Mouse (Mus musculus) hindbrain, embryonic 16.5 days (tissue): Measurements from ENCODE around the gene Asrgl1. TPM values are rescaled to one million over a fixed set of nuclear protein-coding genes. Genes with fewer than 3 reads are reported as not detected.
"Not testable (repeated sequence)": the region's sequence is repeated elsewhere in the genome, so short reads cannot be mapped to it uniquely, and the experiment has no call there.

Experiments used
- ATAC-seq: fragments of 200-750 bp; cut with Nextera tagmentation; 2 replicates; pipeline ENCODE4 v1.8.0; 2017; ENCODE audit warnings: moderate TSS enrichment, moderate library complexity
- H3K27ac ChIP-seq: fragments of 300-500 bp; sonication (generic); 2 replicates; pipeline ENCODE4 v1.5.1; 2014; ENCODE audit warnings: low read depth, mild to moderate bottlenecking, control low read depth, low read length, moderate library complexity
- H3K27me3 ChIP-seq: fragments of 300-500 bp; sonication (generic); replicated peaks from 2 replicates; pipeline ENCODE4 v1.6.1; 2014; ENCODE audit warnings: low read length; ENCODE audit not compliant: control insufficient read depth, insufficient read depth
- H3K36me3 ChIP-seq: fragments of 300-500 bp; sonication (generic); 2 replicates; pipeline ENCODE4 v1.6.1; 2014; ENCODE audit warnings: mild to moderate bottlenecking, low read length, moderate library complexity, mixed read lengths; ENCODE audit not compliant: control insufficient read depth, insufficient read depth
- H3K4me1 ChIP-seq: fragments of 300-500 bp; sonication (generic); 2 replicates; pipeline ENCODE4 v1.6.1; 2014; ENCODE audit warnings: low read depth, low read length; ENCODE audit not compliant: control insufficient read depth, insufficient read depth
- H3K4me2 ChIP-seq: fragments of 300-500 bp; sonication (generic); 2 replicates; pipeline ENCODE4 v1.6.1; 2014; ENCODE audit warnings: mild to moderate bottlenecking, low read length, control low read depth, moderate library complexity
- H3K4me3 ChIP-seq: fragments of 300-500 bp; sonication (generic); 2 replicates; pipeline ENCODE4 v1.5.1; 2014; ENCODE audit warnings: mild to moderate bottlenecking, low read length, control low read depth, moderate library complexity
- H3K9ac ChIP-seq: fragments of 300-500 bp; sonication (generic); 2 replicates; pipeline ENCODE4 v1.6.1; 2014; ENCODE audit warnings: low read depth, mild to moderate bottlenecking, control low read depth, low read length, moderate library complexity
- H3K9me3 ChIP-seq: fragments of 300-500 bp; sonication (generic); 2 replicates; pipeline ENCODE4 v1.6.1; 2014; ENCODE audit warnings: mild to moderate bottlenecking, low read length, moderate library complexity; ENCODE audit not compliant: control insufficient read depth
- WGBS: fragments of 180-500 bp; shearing (Covaris S2); extraction: QIAGEN DNeasy Blood & Tissue Kit; methylation state at CpG from one replicate; pipeline ENCODE4 v1.1.7; 2014; 5-methylcytosine and 5-hydroxymethylcytosine counted together
- polyA plus RNA-seq: library from polyadenylated mRNA; unstranded; fragments of >200 nt; fragmentation: Nextera tagmentation; extraction: Ambion mirVana; gene quantifications from 2 replicates; pipeline ENCODE4 v1.2.1, GENCODE M21; 2015

The Asrgl1 gene
- polyA plus RNA-seq, result 34.1 and 44.9 TPM in 2 replicates

- Histone ChIP-seq H3K9me3 (no peaks in the 10 kb centered on the region), H3K4me3 (peak within 1 kb of the TSS; percentile 61), H3K9ac (peak within 1 kb of the TSS; percentile 76), H3K4me2 (peak within 1 kb of the TSS; percentile 96), H3K27me3 (no peaks in the 10 kb centered on the region), H3K36me3 (no peaks in the 10 kb centered on the region), H3K27ac (peak within 1 kb of the TSS; percentile 66), H3K4me1 (no peaks in the 10 kb centered on the region; the same call in 1 of the 2 replicates)
- WGBS, result 10% methylated on average over 31 of the region's 31 CpGs
- peak; percentile 97 for ATAC-seq
Measured at GRCm38 (mm10) chr19:9135512-9136331, at the start of gene Asrgl1. Asrgl1 (minus strand) TSS chr19:9135636.

- Histone ChIP-seq H3K4me2 (no peak overlapping the region), H3K9me3 (no peaks in the 10 kb centered on the region), H3K9ac (no peak overlapping the region), H3K4me1 (no peaks in the 10 kb centered on the region), H3K27ac (no peak overlapping the region), H3K36me3 (no peaks in the 10 kb centered on the region), H3K27me3 (no peaks in the 10 kb centered on the region), H3K4me3 (no peak overlapping the region)
- 75% methylated on average over 4 of the region's 4 CpGs for WGBS
- ATAC-seq, result no peak
Measured at GRCm38 (mm10) chr19:9146214-9146613, 10.8 kb upstream of the Asrgl1 start.

GRCm38 (mm10) chr19:9143639-9144125 lies 8.2 kb upstream of the Asrgl1 start:
- H3K4me2 ChIP-seq, result no peak overlapping the region
- no peaks in the 10 kb centered on the region for H3K36me3 ChIP-seq
- no peaks in the 10 kb centered on the region for H3K9me3 ChIP-seq
- ATAC-seq, result peak; percentile 95
- H3K27me3 ChIP-seq, result no peaks in the 10 kb centered on the region
- peak overlapping the region; percentile 51 for H3K27ac ChIP-seq
- H3K4me3 ChIP-seq, result no peak overlapping the region
- no peaks in the 10 kb centered on the region for H3K4me1 ChIP-seq
- no peak overlapping the region for H3K9ac ChIP-seq

- Histone ChIP-seq H3K36me3 (no peaks in the 10 kb centered on the region), H3K4me3 (no peak overlapping the region), H3K27ac (peak overlapping the region; percentile 51), H3K4me2 (no peak overlapping the region), H3K9ac (no peak overlapping the region), H3K9me3 (no peaks in the 10 kb centered on the region), H3K4me1 (no peaks in the 10 kb centered on the region), H3K27me3 (no peaks in the 10 kb centered on the region)
- ATAC-seq, result peak; percentile 82
- 55% methylated on average over 2 of the region's 2 CpGs for WGBS
Measured at GRCm38 (mm10) chr19:9143230-9143629, 7.8 kb upstream of the Asrgl1 start.

- WGBS, result 75% methylated on average over 1 of the region's 1 CpGs
- H3K4me3 ChIP-seq, H3K27me3 ChIP-seq, H3K36me3 ChIP-seq, H3K27ac ChIP-seq, H3K9me3 ChIP-seq, H3K4me1 ChIP-seq, H3K9ac ChIP-seq, H3K4me2 ChIP-seq, ATAC-seq: not testable (repeated sequence)
Measured at GRCm38 (mm10) chr19:9140361-9140760, 4.9 kb upstream of the Asrgl1 start.

- Histone ChIP-seq H3K9me3 (no peaks in the 10 kb centered on the region), H3K27ac (no peak overlapping the region), H3K4me3 (no peak overlapping the region), H3K4me1 (no peaks in the 10 kb centered on the region; the same call in 1 of the 2 replicates), H3K27me3 (no peaks in the 10 kb centered on the region), H3K4me2 (no peak overlapping the region), H3K36me3 (no peaks in the 10 kb centered on the region), H3K9ac (no peak overlapping the region)
- no peak for ATAC-seq
- 95% methylated on average over 1 of the region's 1 CpGs for WGBS
Measured at GRCm38 (mm10) chr19:9137159-9137558, 1.7 kb upstream of the Asrgl1 start.

- H3K27me3 ChIP-seq, result no peaks in the 10 kb centered on the region
- H3K9ac ChIP-seq, result peak overlapping the region; percentile 76
- H3K4me2 ChIP-seq, result peak overlapping the region; percentile 96
- no peaks in the 10 kb centered on the region; the same call in 1 of the 2 replicates for H3K4me1 ChIP-seq
- H3K36me3 ChIP-seq, result no peaks in the 10 kb centered on the region
- H3K4me3 ChIP-seq, result peak overlapping the region; percentile 61
- peak; percentile 82 for ATAC-seq
- under 1% methylated on average over 35 of the region's 37 CpGs for WGBS
- H3K9me3 ChIP-seq, result no peaks in the 10 kb centered on the region
- H3K27ac ChIP-seq, result peak overlapping the region; percentile 66
Measured at GRCm38 (mm10) chr19:9134746-9135511, 507 bp downstream of the Asrgl1 start.

- no peaks in the 10 kb centered on the region for H3K36me3 ChIP-seq
- 78% methylated on average over 1 of the region's 1 CpGs for WGBS
- no peak for ATAC-seq
Measured at GRCm38 (mm10) chr19:9129996-9130395, 5.4 kb downstream of the Asrgl1 start.

More at GRCm38 (mm10) chr19:9129996-9130395, 5.4 kb downstream of the Asrgl1 start:
- Histone ChIP-seq H3K4me1 (no peaks in the 10 kb centered on the region; the same call in 1 of the 2 replicates), H3K9me3 (no peaks in the 10 kb centered on the region), H3K4me2 (no peak overlapping the region), H3K27me3 (no peaks in the 10 kb centered on the region), H3K4me3 (no peak overlapping the region), H3K9ac (no peak overlapping the region), H3K27ac (no peak overlapping the region)
